In genomic region chr4:48044491-48045211, GRCm38 (mm10) we compare ENCODE assay signal across 8 mouse cellular contexts. TPM values are rescaled to one million over a fixed set of nuclear protein-coding genes. Genes with fewer than 3 reads are reported as not detected.
DNase-seq lines count a peak whose midpoint lies in the region; ATAC-seq and TF ChIP-seq lines count a peak whose summit lies in the region.

Nr4a3 (plus strand) TSS chr4:48045153.

- H3K9ac ChIP-seq in hindbrain, embryonic 11.5 days (ENCODE audit: low read depth, low read length), result peak within 1 kb of the TSS; percentile 72
- H3K9ac ChIP-seq in lung, postnatal 0 days (replicated peaks; ENCODE audit: low read depth), result peak within 1 kb of the TSS; percentile 33

- DNase-seq in Muller cell, postnatal 12 days (ENCODE audit: inconsistent ontology term), result peak; percentile 94
- DNase-seq in cerebellum, adult 9-11 months, result peak; percentile 89
- peak; percentile 69 to 93 for DNase-seq in frontal cortex, adult 2 months (ENCODE audit: extremely low spot score in 1 of 2, low spot score in 1 of 2)
- DNase-seq in hindbrain, embryonic 11.5 days (ENCODE audit: low spot score), result peak; percentile 93
- peak; percentile 85 to 88 for DNase-seq in layer of hippocampus, postnatal 10 days (ENCODE audit: low spot score in 2 of 2)
- DNase-seq in lung, postnatal 0 days (ENCODE audit: low spot score), result peak; percentile 96
- DNase-seq in ovary, postnatal 10 days (ENCODE audit: low spot score), result peak; percentile 61
- DNase-seq in thymus, postnatal 0 days (ENCODE audit: low spot score), result peak; percentile 66

- peak; percentile 25; the same call in 1 of the 2 replicates for TF ChIP-seq EP300 in lung, postnatal 0 days (IDR thresholded peaks at IDR 0.05)

- H3K4me1 ChIP-seq in hindbrain, embryonic 11.5 days (replicated peaks; ENCODE audit: control insufficient read depth, insufficient read depth, low read length), result peaks cover 15% of the 10 kb centered on the region
- peaks cover 25% of the 10 kb centered on the region for H3K4me1 ChIP-seq in lung, postnatal 0 days (ENCODE audit: insufficient read depth, low read depth, low read length)

- under 1% methylated on average over 35 of the region's 54 CpGs for WGBS in hindbrain, embryonic 11.5 days
- 0% methylated on average over 28 of the region's 54 CpGs for WGBS in lung, postnatal 0 days

- TF ChIP-seq CTCF in lung, postnatal 0 days (IDR thresholded peaks at IDR 0.05), result peak; percentile 55

- no peaks in the 10 kb centered on the region for H3K9me3 ChIP-seq in hindbrain, embryonic 11.5 days (ENCODE audit: control insufficient read depth, low read length)
- no peaks in the 10 kb centered on the region for H3K9me3 ChIP-seq in lung, postnatal 0 days (ENCODE audit: low read length)

- H3K27ac ChIP-seq in hindbrain, embryonic 11.5 days (ENCODE audit: low read depth, low read length), result peak within 1 kb of the TSS; percentile 75
- peak within 1 kb of the TSS; percentile 99 for H3K27ac ChIP-seq in lung, postnatal 0 days (ENCODE audit: low read length)

- peak; percentile 71 for ATAC-seq in hindbrain, embryonic 11.5 days (ENCODE audit: low FRiP score)
- peak; percentile 71 for ATAC-seq in lung, postnatal 0 days

- peaks cover 24% of the 10 kb centered on the region for H3K27me3 ChIP-seq in hindbrain, embryonic 11.5 days (ENCODE audit: control insufficient read depth, insufficient read depth, low read length)
- peaks cover 23% of the 10 kb centered on the region for H3K27me3 ChIP-seq in lung, postnatal 0 days (replicated peaks; ENCODE audit: insufficient read depth, low read length)

- H3K4me3 ChIP-seq in hindbrain, embryonic 11.5 days (ENCODE audit: low read depth, low read length), result peak within 1 kb of the TSS; percentile 59
- peak within 1 kb of the TSS; percentile 74 for H3K4me3 ChIP-seq in lung, postnatal 0 days (ENCODE audit: low read depth, low read length)

- H3K4me2 ChIP-seq in hindbrain, embryonic 11.5 days (replicated peaks; ENCODE audit: low read depth, low read length), result peak within 1 kb of the TSS; percentile 98
- peak within 1 kb of the TSS; percentile 100 for H3K4me2 ChIP-seq in lung, postnatal 0 days (replicated peaks; ENCODE audit: low read depth, low read length)

- H3K36me3 ChIP-seq in hindbrain, embryonic 11.5 days (ENCODE audit: control insufficient read depth, insufficient read depth, low read length), result no peaks in the 10 kb centered on the region
- no peaks in the 10 kb centered on the region for H3K36me3 ChIP-seq in lung, postnatal 0 days (ENCODE audit: insufficient read depth, low read length)

RNA-seq across cellular contexts. Expression of gene Nr4a3, which starts in this region (rescaled TPM):
- polyA plus RNA-seq in frontal cortex, adult 2 months (2012; rRNA removed), result 6.5 and 10.0 TPM in 2 replicates
- polyA plus RNA-seq in hindbrain, embryonic 11.5 days (2014; fragmentation: Nextera tagmentation; extraction: Ambion mirVana), result 1.2 and 1.7 TPM in 2 replicates
- 100 to 1,000 TPM; 106 to 107 TPM for total RNA-seq in layer of hippocampus, postnatal 10 days (2021)
- 0.14 and 0.15 TPM in 2 replicates for polyA plus RNA-seq in lung, postnatal 0 days (2015; fragmentation: Nextera tagmentation; extraction: Ambion mirVana)
- 1.7 and 2.4 TPM in 2 replicates for polyA plus RNA-seq in thymus, postnatal 0 days (2015; fragmentation: Nextera tagmentation; extraction: Ambion mirVana)

Comparison
In these comparisons a context has a peak if more than half of its experiments do, and no peak if none do; other contexts are left out.
1. Peak in every context shown above with its lines: DNase-seq, ATAC-seq, H3K4me3 ChIP-seq and H3K27ac ChIP-seq.
2. Peak in DNase-seq, ATAC-seq, H3K4me3 ChIP-seq, H3K27ac ChIP-seq, H3K9ac ChIP-seq and H3K4me2 ChIP-seq in lung, postnatal 0 days; RNA of the gene not detected or under 1 TPM.